Mouse (Mus musculus) forebrain, embryonic 11.5 days (tissue): ENCODE results near the gene Cpne4. TPM values are rescaled to one million over a fixed set of nuclear protein-coding genes. Genes with fewer than 3 reads are reported as not detected.

Experiments
- ATAC-seq: fragments of 200-750 bp; cut with Nextera tagmentation; replicated peaks from 2 replicates; pipeline ENCODE4 v1.8.0; 2017; ENCODE audit warnings: moderate TSS enrichment; ENCODE audit not compliant: low FRiP score
- DNase-seq: peaks from one replicate; pipeline ENCODE4 v3.0.0-alpha.2; 2017; ENCODE audit warnings: low spot score
- H3K27ac ChIP-seq: fragments of 300-500 bp; sonication (generic); 2 replicates; pipeline ENCODE4 v1.5.1; 2014; ENCODE audit warnings: low read depth, low read length
- H3K27me3 ChIP-seq: fragments of 300-500 bp; sonication (generic); 2 replicates; pipeline ENCODE4 v1.6.1; 2014; ENCODE audit warnings: mild to moderate bottlenecking, low read length, mixed read lengths; ENCODE audit not compliant: control insufficient read depth, insufficient read depth
- H3K36me3 ChIP-seq: fragments of 300-500 bp; sonication (generic); 2 replicates; pipeline ENCODE4 v1.6.1; 2014; ENCODE audit warnings: mild to moderate bottlenecking, low read length, moderate library complexity, mixed read lengths; ENCODE audit not compliant: control insufficient read depth, insufficient read depth
- H3K4me1 ChIP-seq: fragments of 300-500 bp; sonication (generic); replicated peaks from 2 replicates; pipeline ENCODE4 v1.6.1; 2014; ENCODE audit warnings: low read length, mixed read lengths; ENCODE audit not compliant: control insufficient read depth, insufficient read depth
- H3K4me2 ChIP-seq: fragments of 300-500 bp; sonication (generic); 2 replicates; pipeline ENCODE4 v1.6.1; 2014; ENCODE audit warnings: low read depth, mild to moderate bottlenecking, low read length, moderate library complexity, mixed read lengths; ENCODE audit not compliant: severe bottlenecking
- H3K4me3 ChIP-seq: fragments of 300-500 bp; sonication (generic); 2 replicates; pipeline ENCODE4 v1.5.1; 2014; ENCODE audit warnings: low read depth, low read length
- H3K9ac ChIP-seq: fragments of 300-500 bp; sonication (generic); 2 replicates; pipeline ENCODE4 v1.6.1; 2014; ENCODE audit warnings: low read length
- H3K9me3 ChIP-seq: fragments of 300-500 bp; sonication (generic); 2 replicates; pipeline ENCODE4 v1.6.1; 2016; ENCODE audit warnings: low read length, mixed read lengths; ENCODE audit not compliant: control insufficient read depth
- WGBS: fragments of 180-500 bp; shearing (Covaris S2); extraction: QIAGEN DNeasy Blood & Tissue Kit; methylation state at CpG from one replicate; pipeline ENCODE4 v1.1.7; 2014; 5-methylcytosine and 5-hydroxymethylcytosine counted together
- polyA plus RNA-seq: library from polyadenylated mRNA; unstranded; fragments of >200 nt; fragmentation: Nextera tagmentation; extraction: Ambion mirVana; gene quantifications from 2 replicates; pipeline ENCODE4 v1.2.1, GENCODE M21; 2014

Gene Cpne4
- polyA plus RNA-seq, 1 experiment from 2014 or later, result 0.25 TPM

GRCm38 (mm10) chr9:104581921-104582624, 35.0 kb downstream of the Cpne4 start:
- Histone ChIP-seq H3K4me3 (no peak overlapping the region), H3K9ac (no peak overlapping the region), H3K36me3 (no peaks in the 10 kb centered on the region), H3K4me2 (no peak overlapping the region), H3K27ac (no peak overlapping the region), H3K27me3 (no peaks in the 10 kb centered on the region), H3K4me1 (no peaks in the 10 kb centered on the region), H3K9me3 (no peaks in the 10 kb centered on the region)
- ATAC-seq, result no peak
- no peak for DNase-seq
- 75% methylated on average over 6 of the region's 6 CpGs for WGBS

- Histone ChIP-seq H3K4me3 (no peak overlapping the region), H3K36me3 (no peaks in the 10 kb centered on the region), H3K9ac (no peak overlapping the region), H3K4me2 (no peak overlapping the region), H3K9me3 (no peaks in the 10 kb centered on the region), H3K27ac (no peak overlapping the region), H3K4me1 (no peaks in the 10 kb centered on the region), H3K27me3 (no peaks in the 10 kb centered on the region)
- DNase-seq, result no peak
- no peak for ATAC-seq
- 74% methylated on average over 6 of the region's 6 CpGs for WGBS
Measured at GRCm38 (mm10) chr9:104582675-104583074, 35.6 kb downstream of the Cpne4 start.

- Histone ChIP-seq H3K4me3 (no peak overlapping the region), H3K27me3 (no peaks in the 10 kb centered on the region), H3K4me1 (no peaks in the 10 kb centered on the region), H3K27ac (no peak overlapping the region), H3K36me3 (no peaks in the 10 kb centered on the region), H3K4me2 (no peak overlapping the region), H3K9ac (no peak overlapping the region), H3K9me3 (no peaks in the 10 kb centered on the region)
- DNase-seq, result no peak
- no peak for ATAC-seq
- 65% methylated on average over 5 of the region's 5 CpGs for WGBS
Measured at GRCm38 (mm10) chr9:104594550-104594949, 47.5 kb downstream of the Cpne4 start.

- H3K4me1 ChIP-seq, result no peaks in the 10 kb centered on the region
- no peaks in the 10 kb centered on the region for H3K9me3 ChIP-seq
- no peak overlapping the region for H3K4me3 ChIP-seq
- H3K27ac ChIP-seq, result no peak overlapping the region
- 81% methylated on average over 2 of the region's 2 CpGs for WGBS
- no peak overlapping the region for H3K9ac ChIP-seq
- ATAC-seq (no peak), DNase-seq (no peak)
- no peaks in the 10 kb centered on the region for H3K27me3 ChIP-seq
- no peak overlapping the region for H3K4me2 ChIP-seq
- no peaks in the 10 kb centered on the region for H3K36me3 ChIP-seq
Measured at GRCm38 (mm10) chr9:104594979-104595378, 47.9 kb downstream of the Cpne4 start.

DNA sequence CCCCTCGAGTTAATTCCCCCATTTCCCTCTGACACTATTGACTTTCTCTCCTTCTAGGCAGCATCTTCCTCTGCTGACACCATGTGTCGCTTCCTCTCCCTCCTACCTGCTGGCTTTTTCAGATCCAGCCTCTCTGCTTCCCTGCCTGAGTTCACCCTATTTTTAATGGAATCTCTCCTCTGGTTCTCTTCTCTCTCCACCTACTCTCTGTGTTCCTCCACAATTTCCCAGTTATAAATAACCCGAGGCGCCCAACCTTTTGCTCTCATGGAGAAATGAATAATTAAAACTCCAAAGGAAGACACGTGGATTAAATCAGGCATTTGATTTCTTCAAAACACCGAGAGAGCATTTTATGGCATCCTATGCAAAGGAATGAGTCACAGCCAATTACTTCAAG, 65.4 kb downstream of the Cpne4 start:
- no peak for ATAC-seq
- 78% methylated on average over 6 of the region's 6 CpGs for WGBS

DNA sequence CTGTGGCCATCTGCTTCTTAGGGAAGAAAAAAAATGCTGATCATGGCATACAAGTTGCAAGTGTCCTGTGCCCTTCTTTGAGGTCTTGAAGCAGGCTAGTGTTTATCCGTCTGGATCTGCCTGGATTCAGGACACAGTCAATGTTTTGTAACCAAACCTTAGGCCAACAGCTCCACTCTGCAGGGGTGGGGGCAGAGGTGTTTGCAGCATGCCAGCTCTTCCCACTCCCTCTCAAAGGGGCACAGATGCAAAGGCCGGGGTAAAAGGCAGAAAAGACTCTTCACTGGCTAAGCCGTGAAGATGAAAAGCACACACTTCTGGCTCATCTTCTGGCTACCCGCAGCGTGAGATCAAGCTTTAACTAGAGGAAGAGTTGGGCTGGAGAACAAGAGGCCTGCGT, 69.6 kb downstream of the Cpne4 start:
- WGBS, result 66% methylated on average over 6 of the region's 6 CpGs
- ATAC-seq (no peak), DNase-seq (no peak)
- Histone ChIP-seq H3K27me3 (no peaks in the 10 kb centered on the region), H3K9me3 (no peaks in the 10 kb centered on the region), H3K4me3 (no peak overlapping the region), H3K4me2 (no peak overlapping the region), H3K4me1 (no peaks in the 10 kb centered on the region), H3K9ac (no peak overlapping the region), H3K36me3 (no peaks in the 10 kb centered on the region), H3K27ac (no peak overlapping the region)

More for the DNA sequence above, 65.4 kb downstream of the Cpne4 start:
- Histone ChIP-seq H3K4me3 (no peak overlapping the region), H3K36me3 (no peaks in the 10 kb centered on the region), H3K9me3 (no peaks in the 10 kb centered on the region), H3K9ac (no peak overlapping the region), H3K27ac (no peak overlapping the region), H3K27me3 (no peaks in the 10 kb centered on the region), H3K4me2 (no peak overlapping the region), H3K4me1 (no peaks in the 10 kb centered on the region)
- no peak for DNase-seq

DNA sequence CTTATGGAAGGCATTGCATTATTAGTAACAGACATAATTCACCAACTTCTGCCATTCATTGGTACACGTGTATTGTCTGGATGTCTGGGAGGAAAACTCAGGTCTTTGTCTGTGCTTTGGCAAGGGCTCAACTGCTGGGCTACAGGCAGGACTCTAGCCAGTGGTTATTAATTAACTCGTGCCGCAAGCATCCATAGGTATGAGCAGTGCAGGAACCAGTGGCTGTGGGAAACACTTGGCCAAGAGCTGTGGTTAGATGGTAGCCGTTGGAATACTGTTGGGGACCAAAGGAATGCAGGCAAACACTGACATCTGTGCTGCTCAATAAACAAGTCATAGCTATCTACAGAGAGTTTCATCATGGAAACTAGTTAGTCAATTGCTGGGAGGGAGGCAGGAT, 76.5 kb downstream of the Cpne4 start:
- Histone ChIP-seq H3K9ac (no peak overlapping the region), H3K9me3 (no peaks in the 10 kb centered on the region), H3K4me1 (no peaks in the 10 kb centered on the region), H3K27ac (no peak overlapping the region), H3K4me3 (no peak overlapping the region), H3K27me3 (no peaks in the 10 kb centered on the region), H3K36me3 (no peaks in the 10 kb centered on the region), H3K4me2 (no peak overlapping the region)
- 90% methylated on average over 4 of the region's 4 CpGs for WGBS
- ATAC-seq (no peak), DNase-seq (no peak)

DNA sequence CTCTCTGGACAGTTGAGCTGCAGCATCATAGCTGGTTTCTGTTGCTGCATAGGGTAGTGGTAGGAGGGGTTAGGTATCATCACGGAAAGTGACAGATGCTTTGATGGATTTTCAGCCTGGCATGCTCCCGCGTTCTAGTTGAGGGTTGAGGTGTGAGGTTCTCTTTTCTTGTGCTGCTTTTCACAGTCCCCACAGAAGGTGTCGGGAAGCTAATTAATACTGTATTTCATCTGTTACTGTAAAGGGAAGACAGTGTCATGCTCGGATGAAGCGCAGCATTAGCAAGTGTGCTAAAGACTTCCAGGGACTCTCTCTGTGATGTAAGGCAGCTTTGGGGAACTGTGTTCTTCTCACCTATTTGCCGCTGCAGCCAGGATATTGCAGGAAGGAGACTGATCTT, 80.7 kb downstream of the Cpne4 start:
- ATAC-seq (no peak), DNase-seq (no peak)
- Histone ChIP-seq H3K4me3 (no peak overlapping the region), H3K4me2 (no peak overlapping the region), H3K4me1 (no peaks in the 10 kb centered on the region), H3K36me3 (no peaks in the 10 kb centered on the region), H3K9ac (no peak overlapping the region), H3K9me3 (no peaks in the 10 kb centered on the region), H3K27ac (no peak overlapping the region), H3K27me3 (no peaks in the 10 kb centered on the region)
- WGBS, result 82% methylated on average over 7 of the region's 7 CpGs

GRCm38 (mm10) chr9:104629282-104629681, 82.2 kb downstream of the Cpne4 start:
- Histone ChIP-seq H3K27me3 (no peaks in the 10 kb centered on the region), H3K4me1 (no peaks in the 10 kb centered on the region), H3K36me3 (no peaks in the 10 kb centered on the region), H3K9me3 (no peaks in the 10 kb centered on the region), H3K4me2 (no peak overlapping the region), H3K4me3 (no peak overlapping the region), H3K27ac (no peak overlapping the region), H3K9ac (no peak overlapping the region)
- ATAC-seq (no peak), DNase-seq (no peak)
- 85% methylated on average over 7 of the region's 7 CpGs for WGBS
